Mouse (Mus musculus) myocyte (in vitro differentiated cells): ENCODE data around the gene Tmed6.

Source experiments
- CEBPB ChIP-seq: IDR thresholded peaks from 2 replicates; pipeline ENCODE4 v1.6.1; 2011; ENCODE audit warnings: mild to moderate bottlenecking, moderate library complexity; ENCODE audit not compliant: poor library complexity, insufficient read depth, severe bottlenecking
- E2F4 ChIP-seq: IDR thresholded peaks from one replicate; pipeline ENCODE4 v1.6.1; 2011; ENCODE audit warnings: mild to moderate bottlenecking, control low read depth, moderate library complexity; ENCODE audit not compliant: insufficient read depth
- MAX ChIP-seq: IDR thresholded peaks from one replicate; pipeline ENCODE4 v1.6.1; 2011; ENCODE audit warnings: low read depth, mild to moderate bottlenecking, control low read depth
- MYOD1 ChIP-seq, 3 experiments: IDR thresholded peaks; one replicate each; pipeline ENCODE4 v1.6.1; 2011; ENCODE audit warnings: control low read depth in 2 of 3, low read depth in 2 of 3, mild to moderate bottlenecking in 2 of 3, moderate library complexity in 1 of 3; ENCODE audit not compliant: insufficient read length in 2 of 3, control insufficient read depth in 1 of 3
- MYOG ChIP-seq, 3 experiments: IDR thresholded peaks; one replicate each; pipeline ENCODE4 v1.6.1; 2011; ENCODE audit warnings: control low read depth in 2 of 3, low read depth in 2 of 3, mild to moderate bottlenecking in 2 of 3; ENCODE audit not compliant: insufficient read length in 2 of 3, control insufficient read depth in 1 of 3, insufficient read depth in 1 of 3
- POLR2A ChIP-seq: IDR thresholded peaks from one replicate; pipeline ENCODE4 v1.6.1; 2011; ENCODE audit warnings: low read depth, mild to moderate bottlenecking, control low read depth, moderate library complexity; ENCODE audit not compliant: insufficient read length
- POLR2AphosphoS2 ChIP-seq: IDR thresholded peaks from one replicate; pipeline ENCODE4 v1.6.1; 2011; ENCODE audit warnings: low read depth, control low read depth; ENCODE audit not compliant: insufficient read length

DNA sequence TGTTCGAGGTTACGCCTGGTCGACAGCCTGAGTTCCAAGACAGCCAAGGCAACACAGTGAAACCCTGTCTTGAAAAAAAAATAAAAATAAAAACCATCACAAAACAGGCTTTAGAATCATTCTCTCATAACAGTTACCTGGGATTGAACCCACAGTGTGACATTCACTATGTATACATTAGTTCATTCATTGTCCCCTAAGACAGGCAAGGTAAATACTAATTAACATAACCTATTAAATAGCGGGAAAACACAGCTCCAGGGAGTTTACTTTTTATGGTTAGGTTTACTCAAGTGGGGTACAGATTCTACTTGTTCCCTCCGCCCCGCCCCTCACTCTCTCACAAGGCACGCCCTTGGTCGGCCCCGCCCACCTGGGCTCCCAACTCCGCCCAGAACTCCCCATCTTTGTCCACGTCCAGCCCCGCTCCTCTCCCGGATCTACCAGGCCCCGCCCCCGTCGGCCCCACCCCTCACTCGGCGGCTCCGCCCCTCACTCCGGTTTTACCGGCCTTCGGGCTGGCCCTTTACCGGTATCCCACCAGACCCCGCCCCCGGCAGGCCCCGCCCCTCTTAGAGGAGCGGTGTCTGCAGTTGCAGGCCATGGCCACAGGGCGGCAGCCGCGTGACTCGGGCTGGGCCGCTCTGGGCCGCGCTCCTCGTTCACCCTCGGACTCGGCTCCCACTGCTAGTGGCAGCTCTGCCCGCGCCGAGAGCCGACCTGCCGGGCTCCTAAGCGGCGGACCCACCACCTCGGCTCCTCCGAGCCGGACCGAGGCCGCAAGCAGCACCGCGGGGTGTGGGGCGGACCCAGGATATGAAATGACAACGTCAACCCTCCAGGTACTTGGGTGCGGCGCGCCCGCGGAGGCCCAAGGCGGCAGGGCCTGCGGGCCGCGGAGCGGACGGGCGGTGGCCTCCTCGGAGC is 34.5 kb downstream of the Tmed6 start, which contains the start of gene Vps4a:
- TF ChIP-seq POLR2A (peak; percentile 90), MYOD1 (IDR thresholded peaks at IDR 0.05; ENCODE audit: control insufficient read depth in 1 of 3, insufficient read length in 2 of 3, low read depth in 2 of 3) (peak in 1 of 3 experiments; percentile 16), POLR2AphosphoS2 (peak; percentile 80), CEBPB (no peak), E2F4 (no peak), MYOG (IDR thresholded peaks at IDR 0.05; ENCODE audit: control insufficient read depth in 1 of 3, insufficient read depth in 1 of 3, insufficient read length in 2 of 3, low read depth in 2 of 3) (peak in 1 of 3 experiments; percentile 18), MAX (no peak)
